Mouse (Mus musculus): ENCODE data around the gene Lrp6. TPM values are rescaled to one million over a fixed set of nuclear protein-coding genes. Genes with fewer than 3 reads are reported as not detected.

The Lrp6 gene
- total and polyA plus RNA-seq, 2 experiments from 2014 or later: 15.9 to 26.6 TPM

DNA sequence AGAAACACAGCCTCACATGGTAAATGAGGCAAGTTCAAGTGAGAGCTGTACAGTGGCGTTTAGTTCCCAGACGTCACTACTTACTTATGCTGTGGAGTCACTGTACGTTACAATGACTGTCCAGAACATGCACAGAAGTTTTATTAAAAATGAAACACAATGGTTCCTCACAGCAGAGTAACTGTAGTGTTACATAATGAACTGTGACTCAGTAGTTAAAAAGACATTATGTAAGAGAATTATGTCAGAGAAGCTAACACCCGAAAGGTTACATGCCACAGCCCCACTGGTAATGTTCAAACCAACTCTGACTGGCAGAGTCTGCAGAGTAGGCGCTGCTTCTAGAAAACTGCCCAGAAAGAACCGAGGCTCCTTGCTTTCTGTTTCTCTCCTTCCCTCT, 105.6 kb downstream of the Lrp6 start:
- Histone ChIP-seq H3K4me1 (ENCODE audit: control insufficient read depth, insufficient read depth) (no peaks in the 10 kb centered on the region), H3K4me2 (ENCODE audit: low read depth, low read length) (no peak overlapping the region), H3K9ac (replicated peaks; ENCODE audit: low read depth, low read length) (no peak overlapping the region), H3K27me3 (ENCODE audit: control insufficient read depth, insufficient read depth, low read length) (no peaks in the 10 kb centered on the region), H3K27ac (ENCODE audit: low read depth) (no peak overlapping the region), H3K4me3 (ENCODE audit: low read depth, low read length) (no peak overlapping the region), H3K9me3 (replicated peaks; ENCODE audit: control insufficient read depth, low read length) (no peaks in the 10 kb centered on the region), H3K36me3 (replicated peaks; ENCODE audit: control insufficient read depth, insufficient read depth, low read length) (peaks cover 75% of the 10 kb centered on the region)
- ATAC-seq (ENCODE audit: insufficient read depth, low read depth): no peak
- no peak for TF ChIP-seq EP300 (IDR thresholded peaks at IDR 0.05; ENCODE audit: low read depth)
- TF ChIP-seq CTCF (IDR thresholded peaks at IDR 0.05; ENCODE audit: low read depth): no peak
- no peak for DNase-seq (ENCODE audit: low spot score)
- 87% methylated on average over 6 of the region's 6 CpGs for WGBS

DNA sequence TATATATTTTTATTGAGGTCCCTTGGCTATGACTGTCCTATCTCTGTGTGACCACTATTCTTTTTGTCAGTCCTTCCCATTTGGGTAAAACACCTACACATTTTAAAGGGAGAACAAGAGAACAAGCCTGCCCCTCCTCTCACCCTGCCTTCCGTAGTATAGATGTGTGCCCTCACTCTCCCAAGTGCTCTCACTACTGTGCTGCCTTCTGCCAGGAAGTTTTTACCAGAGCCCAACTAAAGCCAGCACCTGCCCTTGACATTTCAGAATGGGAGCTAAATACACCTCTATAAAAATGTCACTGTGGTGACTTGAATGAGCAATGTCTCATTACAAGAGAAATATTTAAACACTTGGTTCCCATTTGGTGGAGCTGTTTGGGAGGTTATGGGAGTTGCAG, 108.4 kb downstream of the Lrp6 start:
- Histone ChIP-seq H3K4me1 (ENCODE audit: control insufficient read depth, insufficient read depth) (no peaks in the 10 kb centered on the region), H3K4me3 (ENCODE audit: low read depth, low read length) (no peak overlapping the region), H3K36me3 (replicated peaks; ENCODE audit: control insufficient read depth, insufficient read depth, low read length) (peaks cover 78% of the 10 kb centered on the region), H3K4me2 (ENCODE audit: low read depth, low read length) (no peak overlapping the region), H3K27ac (ENCODE audit: low read depth) (no peak overlapping the region), H3K9me3 (replicated peaks; ENCODE audit: control insufficient read depth, low read length) (no peaks in the 10 kb centered on the region), H3K27me3 (ENCODE audit: control insufficient read depth, insufficient read depth, low read length) (no peaks in the 10 kb centered on the region), H3K9ac (replicated peaks; ENCODE audit: low read depth, low read length) (no peak overlapping the region)
- 83% methylated on average over 1 of the region's 1 CpGs for WGBS
- ATAC-seq (ENCODE audit: insufficient read depth, low read depth): no peak
- no peak for DNase-seq (ENCODE audit: low spot score)
- no peak for TF ChIP-seq EP300 (IDR thresholded peaks at IDR 0.05; ENCODE audit: low read depth)
- TF ChIP-seq CTCF (IDR thresholded peaks at IDR 0.05; ENCODE audit: low read depth): no peak

DNA sequence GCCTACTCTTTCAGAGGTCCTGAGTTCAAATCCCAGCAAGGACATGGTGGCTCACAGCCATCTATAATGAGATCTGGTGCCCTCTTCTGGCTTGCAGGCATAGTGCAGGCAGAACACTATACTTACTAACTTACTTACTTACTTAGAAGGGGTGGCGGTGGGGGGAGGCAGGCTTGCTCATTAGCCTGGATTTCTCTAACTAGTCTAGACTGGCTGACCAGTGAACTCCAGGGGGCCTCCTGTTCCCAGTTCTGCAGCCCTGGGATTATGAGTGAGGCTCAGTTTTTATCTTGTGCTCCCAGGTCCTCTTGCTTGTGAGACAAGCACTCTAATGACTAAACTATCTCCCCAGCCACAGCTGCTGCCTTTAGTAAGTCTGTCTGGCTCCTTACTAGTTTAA, 112.7 kb downstream of the Lrp6 start:
- ATAC-seq (ENCODE audit: insufficient read depth, low read depth) (no peak), DNase-seq (ENCODE audit: low spot score) (no peak)
- no peak overlapping the region for H3K4me2 ChIP-seq (ENCODE audit: low read depth, low read length)
- H3K36me3 ChIP-seq (replicated peaks; ENCODE audit: control insufficient read depth, insufficient read depth, low read length): peaks cover 92% of the 10 kb centered on the region
- H3K9me3 ChIP-seq (replicated peaks; ENCODE audit: control insufficient read depth, low read length): no peaks in the 10 kb centered on the region
- no peaks in the 10 kb centered on the region for H3K27me3 ChIP-seq (ENCODE audit: control insufficient read depth, insufficient read depth, low read length)
- no peak overlapping the region for H3K4me3 ChIP-seq (ENCODE audit: low read depth, low read length)
- no peak overlapping the region for H3K9ac ChIP-seq (replicated peaks; ENCODE audit: low read depth, low read length)
- no peaks in the 10 kb centered on the region for H3K4me1 ChIP-seq (ENCODE audit: control insufficient read depth, insufficient read depth)
- 100% methylated on average over 1 of the region's 1 CpGs for WGBS
- no peak for TF ChIP-seq EP300 (IDR thresholded peaks at IDR 0.05; ENCODE audit: low read depth)
- TF ChIP-seq CTCF (IDR thresholded peaks at IDR 0.05; ENCODE audit: low read depth): peak; percentile 43
- no peak overlapping the region for H3K27ac ChIP-seq (ENCODE audit: low read depth)

DNA sequence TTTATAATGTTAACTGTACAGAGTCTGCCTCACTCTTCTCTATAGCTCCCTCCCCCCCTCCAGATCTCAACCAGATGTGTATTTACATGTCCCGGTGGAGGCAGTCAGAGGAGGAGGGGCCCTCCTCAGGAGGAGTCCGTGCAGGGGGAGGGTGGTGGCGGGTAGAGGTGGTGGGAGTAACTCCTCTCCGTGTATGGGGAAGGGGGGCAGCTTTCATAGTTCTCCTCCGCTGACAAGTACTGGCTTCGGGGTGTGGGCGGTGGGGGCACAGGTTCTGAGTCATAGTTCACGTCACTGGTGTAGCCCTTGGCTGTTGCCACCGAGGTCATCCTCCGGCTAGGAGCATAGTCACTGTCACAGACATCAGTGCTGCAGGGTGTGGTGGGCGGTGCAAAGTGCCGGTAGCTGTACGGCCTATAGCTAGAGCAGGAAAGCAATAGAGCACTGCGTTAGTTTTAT, 116.1 kb downstream of the Lrp6 start:
- 60% methylated on average over 14 of the region's 14 CpGs for WGBS
- peaks cover 78% of the 10 kb centered on the region for H3K36me3 ChIP-seq (replicated peaks; ENCODE audit: control insufficient read depth, insufficient read depth, low read length)
- H3K27me3 ChIP-seq (ENCODE audit: control insufficient read depth, insufficient read depth, low read length): no peaks in the 10 kb centered on the region
- no peaks in the 10 kb centered on the region for H3K4me1 ChIP-seq (ENCODE audit: control insufficient read depth, insufficient read depth)
- H3K4me3 ChIP-seq (ENCODE audit: low read depth, low read length): no peak overlapping the region
- H3K27ac ChIP-seq (ENCODE audit: low read depth): no peak overlapping the region
- H3K9me3 ChIP-seq (replicated peaks; ENCODE audit: control insufficient read depth, low read length): no peaks in the 10 kb centered on the region
- H3K9ac ChIP-seq (replicated peaks; ENCODE audit: low read depth, low read length): no peak overlapping the region
- H3K4me2 ChIP-seq (ENCODE audit: low read depth, low read length): no peak overlapping the region
- ATAC-seq (ENCODE audit: insufficient read depth, low read depth): 0 out of 2 replicates have a peak, but pooled peaks have one; percentile 20
- DNase-seq (ENCODE audit: low spot score): no peak
- TF ChIP-seq CTCF (IDR thresholded peaks at IDR 0.05; ENCODE audit: low read depth) (no peak), EP300 (IDR thresholded peaks at IDR 0.05; ENCODE audit: low read depth) (no peak)

DNA sequence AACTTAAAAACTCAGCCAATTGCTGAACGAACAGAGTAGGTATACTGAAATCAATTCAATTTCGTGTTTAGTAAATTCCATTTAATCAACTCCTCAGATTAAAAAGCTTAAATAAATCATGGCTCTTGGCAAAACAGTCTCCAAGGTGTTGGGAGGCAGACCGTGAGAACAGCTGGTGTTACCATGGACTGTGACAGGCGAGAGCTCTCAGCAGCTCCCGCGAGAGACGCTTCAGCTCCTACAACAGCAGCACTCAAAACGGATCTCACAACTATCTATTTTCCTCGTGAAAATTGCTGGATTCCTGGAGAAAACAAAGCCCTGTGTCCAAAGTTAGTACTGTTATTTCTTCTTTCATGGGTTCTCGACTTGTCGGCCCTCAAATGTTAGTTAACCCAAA, 116.8 kb downstream of the Lrp6 start:
- WGBS: 68% methylated on average over 11 of the region's 11 CpGs
- no peaks in the 10 kb centered on the region for H3K9me3 ChIP-seq (replicated peaks; ENCODE audit: control insufficient read depth, low read length)
- peaks cover 75% of the 10 kb centered on the region for H3K36me3 ChIP-seq (replicated peaks; ENCODE audit: control insufficient read depth, insufficient read depth, low read length)
- no peaks in the 10 kb centered on the region for H3K27me3 ChIP-seq (ENCODE audit: control insufficient read depth, insufficient read depth, low read length)
- H3K4me2 ChIP-seq (ENCODE audit: low read depth, low read length): no peak overlapping the region
- ATAC-seq (ENCODE audit: insufficient read depth, low read depth) (no peak), DNase-seq (ENCODE audit: low spot score) (no peak)
- no peaks in the 10 kb centered on the region for H3K4me1 ChIP-seq (ENCODE audit: control insufficient read depth, insufficient read depth)
- H3K4me3 ChIP-seq (ENCODE audit: low read depth, low read length): no peak overlapping the region
- TF ChIP-seq EP300 (IDR thresholded peaks at IDR 0.05; ENCODE audit: low read depth) (no peak), CTCF (IDR thresholded peaks at IDR 0.05; ENCODE audit: low read depth) (no peak)
- no peak overlapping the region for H3K9ac ChIP-seq (replicated peaks; ENCODE audit: low read depth, low read length)
- H3K27ac ChIP-seq (ENCODE audit: low read depth): no peak overlapping the region

DNA sequence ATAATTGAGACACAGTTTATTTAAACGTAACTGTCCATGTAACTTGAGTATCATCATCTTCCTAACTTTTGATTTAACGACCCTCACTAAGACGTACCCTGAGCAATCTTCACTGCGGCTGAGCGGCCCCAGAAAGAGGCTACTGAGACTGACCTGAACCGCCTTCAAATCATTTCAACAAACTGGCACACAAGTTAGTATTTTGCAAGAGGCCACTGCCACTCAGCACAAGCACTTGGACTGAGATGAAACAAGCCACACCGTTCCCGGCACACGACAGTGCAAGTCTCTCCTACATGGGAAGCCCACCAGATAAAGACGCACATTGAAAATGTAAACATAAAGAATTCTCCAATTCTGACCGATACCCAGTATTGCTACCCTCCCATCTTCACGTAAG, 118.3 kb downstream of the Lrp6 start:
- TF ChIP-seq CTCF (IDR thresholded peaks at IDR 0.05; ENCODE audit: low read depth): no peak
- peaks cover 64% of the 10 kb centered on the region for H3K36me3 ChIP-seq (replicated peaks; ENCODE audit: control insufficient read depth, insufficient read depth, low read length)

More for the DNA sequence above, 118.3 kb downstream of the Lrp6 start:
- Histone ChIP-seq H3K4me3 (ENCODE audit: low read depth, low read length) (no peak overlapping the region), H3K27ac (ENCODE audit: low read depth) (no peak overlapping the region), H3K27me3 (ENCODE audit: control insufficient read depth, insufficient read depth, low read length) (no peaks in the 10 kb centered on the region), H3K4me1 (ENCODE audit: control insufficient read depth, insufficient read depth) (no peaks in the 10 kb centered on the region), H3K9ac (replicated peaks; ENCODE audit: low read depth, low read length) (no peak overlapping the region), H3K4me2 (ENCODE audit: low read depth, low read length) (no peak overlapping the region), H3K9me3 (replicated peaks; ENCODE audit: control insufficient read depth, low read length) (no peaks in the 10 kb centered on the region)
- DNase-seq (ENCODE audit: low spot score) (no peak), ATAC-seq (ENCODE audit: insufficient read depth, low read depth) (no peak)
- 91% methylated on average over 12 of the region's 12 CpGs for WGBS

All from heart, postnatal 0 days (tissue).